Mouse (Mus musculus): Measurements from ENCODE around the gene Hs2st1.

Gene Hs2st1

DNA sequence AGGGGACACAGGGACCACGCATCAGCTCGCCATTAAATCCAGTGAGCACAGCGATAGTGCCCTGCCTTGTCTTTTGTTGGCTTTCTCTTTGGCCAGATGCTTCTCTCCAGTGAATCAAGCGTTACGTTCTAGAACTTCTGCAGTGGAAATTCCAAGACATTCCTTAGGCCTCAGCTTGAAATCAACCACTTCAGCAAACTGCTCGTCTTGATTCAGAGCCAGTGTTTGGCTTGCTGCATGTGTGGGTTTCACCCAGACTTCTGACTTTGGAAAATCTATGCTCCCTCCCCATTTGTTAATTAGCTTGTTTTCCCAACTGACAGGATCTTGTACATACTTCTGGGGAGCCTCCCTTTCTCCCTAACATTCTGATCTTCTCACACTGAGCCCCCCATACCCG is 16.8 kb upstream of the Hs2st1 start:
- no peak for DNase-seq (ENCODE audit: low spot score in 2 of 2)

- no peak for DNase-seq (ENCODE audit: low spot score in 2 of 2)
These were observed 15.0 kb upstream of the Hs2st1 start for GRCm38 (mm10) chr3:144584789-144585553.

GRCm38 (mm10) chr3:144583789-144584188 is 13.8 kb upstream of the Hs2st1 start:
- no peak for DNase-seq (ENCODE audit: low spot score in 2 of 2)

GRCm38 (mm10) chr3:144582306-144582705 is 12.3 kb upstream of the Hs2st1 start:
- no peak for DNase-seq (ENCODE audit: low spot score in 2 of 2)

DNA sequence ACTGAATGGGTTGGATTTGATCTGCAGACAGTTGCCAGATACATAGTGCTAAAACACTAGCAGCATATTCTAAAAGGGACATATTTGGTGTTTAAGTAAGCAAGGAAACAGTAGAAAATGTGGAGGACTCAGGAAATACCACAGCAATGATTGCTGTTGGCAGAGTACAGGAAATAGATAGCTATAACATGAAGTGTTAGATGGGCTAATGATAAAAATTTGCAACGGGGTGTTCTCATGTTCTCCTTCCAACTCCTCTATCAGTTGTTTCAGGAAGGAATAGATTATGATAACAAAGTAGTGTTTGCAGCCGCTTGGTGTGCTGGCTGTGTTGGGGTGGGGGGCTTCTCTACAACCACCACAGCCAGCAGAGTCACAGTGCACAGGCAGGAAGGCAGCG is 11.9 kb upstream of the Hs2st1 start:
- DNase-seq (ENCODE audit: low spot score in 2 of 2) = no peak

DNA sequence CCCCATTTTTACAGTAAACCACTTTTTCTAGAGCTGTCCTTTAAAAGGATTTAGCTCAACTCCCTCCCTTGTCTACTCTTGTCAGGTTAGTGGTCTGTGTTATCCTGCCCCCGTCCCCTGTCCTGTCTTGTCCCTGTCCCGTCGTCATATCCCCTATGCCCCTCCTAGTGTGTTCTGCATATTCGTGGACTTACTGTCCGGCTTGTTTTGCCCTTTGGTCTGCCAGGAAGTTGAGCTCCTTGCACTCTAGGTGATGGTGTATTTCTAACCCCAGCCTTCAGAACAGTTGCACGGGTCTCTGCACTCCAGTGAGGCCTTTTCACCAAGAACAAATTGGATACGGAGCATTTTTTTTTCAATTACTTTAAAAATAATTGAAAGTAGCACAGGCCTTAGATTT is 10.3 kb upstream of the Hs2st1 start:
- no peak for DNase-seq (ENCODE audit: low spot score in 2 of 2)

GRCm38 (mm10) chr3:144579796-144580195 is 9.8 kb upstream of the Hs2st1 start:
- DNase-seq (ENCODE audit: low spot score in 2 of 2) = no peak

- DNase-seq (ENCODE audit: low spot score in 2 of 2) = no peak
These were observed 8.9 kb upstream of the Hs2st1 start for GRCm38 (mm10) chr3:144578921-144579320.

DNA sequence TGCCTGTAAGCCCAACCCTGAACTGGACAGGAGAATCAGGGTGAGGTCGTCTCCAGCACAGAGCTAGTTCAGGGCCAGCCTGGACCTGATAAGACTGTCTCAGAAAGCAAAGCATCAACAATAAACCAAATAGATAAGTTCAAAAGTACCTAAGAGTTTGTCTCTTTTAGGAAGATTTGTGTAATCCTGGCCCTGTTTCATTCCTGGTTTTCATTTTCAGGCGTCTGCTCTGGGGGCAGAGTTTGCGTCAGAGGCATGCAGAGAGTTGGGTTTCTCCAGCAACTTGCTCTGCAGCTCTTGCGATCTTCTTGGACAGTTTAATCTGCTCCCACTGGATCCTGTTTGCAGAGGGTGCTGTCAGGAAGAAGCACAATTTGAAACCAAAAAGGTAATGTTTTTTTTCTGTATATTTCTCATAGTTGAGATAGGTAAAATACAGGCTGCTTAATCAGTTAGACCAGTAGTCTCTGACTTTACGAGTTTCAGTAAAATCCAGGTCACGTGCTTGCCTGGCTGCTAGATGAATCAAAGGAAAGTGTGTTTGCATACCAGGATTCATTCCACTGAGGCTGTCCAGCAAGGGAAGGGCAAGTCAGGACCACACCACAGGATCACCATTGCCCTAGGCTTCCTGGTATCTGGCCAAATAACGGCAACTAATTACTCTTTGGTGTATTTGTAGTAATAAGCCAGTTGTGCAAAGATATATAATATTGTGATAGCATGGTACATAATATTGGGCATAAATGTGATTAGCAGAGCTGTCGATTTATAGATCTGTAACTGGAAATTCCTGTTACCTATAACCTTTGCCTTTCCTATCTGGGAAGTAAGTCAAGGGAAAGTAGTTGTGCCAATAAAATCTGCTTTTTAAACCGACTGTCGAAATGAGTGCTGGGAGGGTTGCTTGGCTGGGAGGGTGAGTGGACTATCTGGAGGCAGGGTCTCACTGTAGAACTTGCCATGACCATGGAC is 7.7 kb upstream of the Hs2st1 start:
- DNase-seq (ENCODE audit: low spot score in 2 of 2) = no peak

DNA sequence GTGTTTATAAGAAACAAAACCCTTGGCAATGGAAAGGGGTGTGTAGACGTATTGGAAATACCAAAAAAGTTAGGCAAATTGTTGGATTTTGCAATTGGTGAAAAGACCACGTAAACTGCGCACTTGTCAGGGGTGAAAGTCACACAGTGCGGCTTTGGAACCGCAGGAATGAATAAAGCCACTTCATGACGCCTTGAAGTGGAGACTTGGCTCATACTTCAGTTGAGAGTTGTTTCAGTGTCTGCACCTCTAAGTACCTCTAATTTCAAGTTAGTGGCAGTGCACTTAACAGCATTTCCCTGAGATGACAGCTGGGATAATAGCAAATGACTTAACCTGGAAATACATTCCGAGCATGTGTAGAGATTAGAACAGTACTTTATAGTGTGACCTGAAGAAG is 4.3 kb upstream of the Hs2st1 start:
- no peak for DNase-seq (ENCODE audit: low spot score in 2 of 2)

- DNase-seq (ENCODE audit: low spot score in 2 of 2) = no peak
These were observed 971 bp upstream of the Hs2st1 start for GRCm38 (mm10) chr3:144570816-144571487.

DNA sequence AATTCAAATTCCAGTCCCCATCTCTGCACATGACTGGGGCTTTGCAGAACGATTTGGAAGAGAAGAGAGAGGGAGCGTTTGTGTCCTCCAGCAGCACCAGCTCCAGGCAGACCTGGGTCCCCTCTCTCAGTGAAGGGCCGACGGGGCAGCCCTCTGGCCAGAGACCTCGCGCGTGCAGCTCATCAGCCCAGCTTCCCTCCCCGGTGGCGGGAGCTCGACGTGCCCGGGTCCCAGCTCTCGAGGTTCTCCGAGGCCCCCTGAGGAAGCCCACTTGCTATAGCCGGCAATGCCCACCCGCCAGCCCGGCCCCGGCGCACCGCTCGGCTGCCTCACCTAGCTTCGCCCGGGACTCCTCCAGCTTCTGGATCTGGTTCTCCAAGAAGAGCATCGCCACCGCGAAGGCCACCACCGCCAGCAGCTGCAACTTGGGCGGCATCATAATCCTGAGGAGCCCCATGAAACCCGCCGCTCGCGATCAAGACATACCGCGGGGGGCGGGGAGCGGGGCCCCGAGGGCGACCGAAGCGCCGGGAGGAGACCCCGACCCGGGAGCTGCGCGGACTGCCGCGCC is 495 bp downstream of the Hs2st1 start:
- DNase-seq (ENCODE audit: low spot score in 2 of 2) = peak; percentile 62 to 67

DNA sequence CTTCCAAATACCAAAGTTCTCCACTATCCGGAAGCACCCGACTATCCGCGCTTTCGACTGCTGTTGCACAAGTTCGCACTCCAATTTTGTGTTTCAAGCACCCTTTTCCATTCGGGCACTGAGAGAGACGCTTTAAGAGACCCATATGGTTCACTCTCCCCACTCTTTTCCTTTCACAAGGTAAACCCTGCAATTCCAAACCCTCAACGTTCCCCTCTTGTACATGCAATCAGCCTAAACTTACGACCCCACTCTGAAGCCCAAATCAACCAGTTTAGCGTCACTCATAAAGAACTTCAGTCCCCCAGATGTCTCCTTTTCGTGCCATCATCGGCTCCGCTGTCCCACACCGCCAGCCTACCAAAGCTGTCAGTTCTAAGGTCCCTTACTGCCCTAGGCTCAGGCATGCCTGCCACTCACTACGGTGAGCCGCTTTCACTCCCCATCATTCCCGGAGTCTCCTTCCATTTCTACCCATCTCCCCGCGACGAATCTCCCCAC is 1.1 kb downstream of the Hs2st1 start:
- no peak for DNase-seq (ENCODE audit: low spot score in 2 of 2)

DNA sequence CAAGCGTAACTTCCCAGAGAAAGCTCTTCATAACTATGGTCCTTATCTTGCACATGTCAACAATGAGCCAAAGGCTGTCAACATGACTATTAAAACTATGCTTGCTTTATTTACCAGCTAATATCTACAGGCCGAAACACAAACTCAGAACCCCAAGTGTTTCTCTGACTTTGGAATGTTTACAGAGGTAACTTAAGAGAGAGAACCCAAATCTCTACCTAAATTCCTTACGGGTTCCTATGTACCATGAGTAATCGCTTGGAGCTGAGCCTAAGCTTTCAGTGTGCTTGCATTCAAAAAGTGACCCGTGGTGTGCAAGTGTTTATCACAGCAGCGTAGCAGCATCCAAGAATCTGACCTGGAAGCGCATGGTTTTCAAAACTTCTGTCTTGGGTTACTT is 4.8 kb downstream of the Hs2st1 start:
- DNase-seq (ENCODE audit: low spot score in 2 of 2) = no peak

- no peak for DNase-seq (ENCODE audit: low spot score in 2 of 2)
These were observed 6.1 kb downstream of the Hs2st1 start for GRCm38 (mm10) chr3:144563916-144564315.

GRCm38 (mm10) chr3:144561511-144562250 is 8.3 kb downstream of the Hs2st1 start:
- DNase-seq (ENCODE audit: low spot score in 2 of 2) = peak in 1 of 2 experiments; percentile 38

GRCm38 (mm10) chr3:144558274-144558673 is 11.7 kb downstream of the Hs2st1 start:
- DNase-seq (ENCODE audit: low spot score in 2 of 2) = peak in 1 of 2 experiments; percentile 25

DNA sequence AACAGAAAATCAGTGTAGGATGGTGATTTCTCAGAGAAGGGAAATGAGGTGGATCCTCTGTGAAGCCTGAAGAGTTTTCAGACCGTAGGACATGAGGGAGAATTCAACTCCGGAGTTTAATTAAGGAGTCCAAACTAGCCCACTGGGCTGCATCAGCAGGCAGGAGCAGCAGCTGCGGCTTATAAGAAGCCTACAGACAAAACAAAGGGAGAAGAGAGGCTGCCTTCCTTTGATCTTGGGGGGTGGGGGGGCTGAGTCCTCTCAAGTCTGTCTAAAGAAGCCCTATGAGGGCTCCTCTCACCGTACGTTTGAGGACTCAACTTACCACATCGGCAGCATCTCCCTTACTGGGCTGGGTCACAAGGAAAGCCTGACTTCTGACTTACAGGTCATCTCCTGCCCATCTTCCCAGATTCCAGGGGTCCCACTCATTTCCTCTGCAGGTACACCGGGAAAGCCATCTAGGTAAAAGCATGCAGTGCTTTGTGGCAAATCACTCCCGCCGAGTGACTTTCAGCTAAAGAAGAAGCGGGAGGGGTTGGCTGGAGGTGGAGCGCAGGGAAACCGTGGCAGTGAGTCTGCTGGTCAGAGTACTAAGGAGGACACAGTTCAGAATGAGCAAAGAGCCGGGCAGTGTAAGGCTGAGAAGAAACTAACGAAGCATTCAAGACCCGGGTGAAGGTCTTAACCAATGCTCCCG is 13.2 kb downstream of the Hs2st1 start:
- DNase-seq (ENCODE audit: low spot score in 2 of 2) = no peak

DNA sequence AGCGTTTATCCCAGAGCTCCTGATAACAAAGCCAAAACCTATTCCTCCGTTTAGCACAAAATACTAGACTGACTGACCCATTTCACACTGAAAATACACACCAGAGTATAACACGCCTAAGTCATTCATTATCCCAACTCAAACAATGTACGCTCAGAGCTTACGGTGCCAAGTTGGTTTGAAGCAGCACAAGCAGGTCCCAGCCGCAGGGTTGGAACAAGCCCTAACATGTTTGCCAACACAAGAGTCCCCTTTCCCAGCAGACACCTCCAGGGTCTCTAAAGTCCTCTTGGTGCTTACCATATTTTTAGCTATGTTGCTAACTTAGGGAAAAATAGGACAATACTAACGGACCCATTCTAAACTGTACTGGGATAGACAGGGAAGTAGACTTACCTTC is 14.8 kb downstream of the Hs2st1 start:
- DNase-seq (ENCODE audit: low spot score in 2 of 2) = no peak

DNA sequence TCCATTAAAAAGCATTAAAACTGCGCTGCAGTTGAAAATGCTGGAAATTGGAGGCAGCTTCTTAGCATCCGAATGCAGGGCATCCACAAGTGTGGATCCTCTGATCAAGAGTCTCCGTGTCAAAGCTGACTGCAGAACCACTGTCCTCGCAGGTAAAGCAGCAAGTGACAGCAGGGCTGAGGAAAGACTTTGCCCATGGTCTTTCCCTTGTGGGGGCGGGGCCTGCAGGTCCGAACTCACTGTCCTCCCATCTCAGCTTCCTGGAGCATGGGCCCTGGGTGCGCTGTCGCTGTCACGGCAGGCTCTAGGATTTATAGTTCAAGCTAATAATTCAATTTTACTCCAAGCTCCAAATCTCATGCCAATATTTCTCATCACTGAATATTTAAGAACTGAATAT is 15.5 kb downstream of the Hs2st1 start:
- DNase-seq (ENCODE audit: low spot score in 2 of 2) = no peak
